Mouse (Mus musculus) E14TG2a.4 (cell line): ENCODE data around the gene Phf20.

Experiments used
- CTCF ChIP-seq: conservative IDR thresholded peaks from 2 replicates; pipeline ENCODE4 v1.5.1; 2014; ENCODE audit warnings: low read length
- NANOG ChIP-seq: IDR thresholded peaks from 2 replicates; pipeline ENCODE4 v1.6.1; 2014; ENCODE audit warnings: borderline replicate concordance, low read length, mixed read lengths
- POU5F1 ChIP-seq: IDR thresholded peaks from 2 replicates; pipeline ENCODE4 v1.6.1; 2014; ENCODE audit warnings: low read length, borderline replicate concordance

DNA sequence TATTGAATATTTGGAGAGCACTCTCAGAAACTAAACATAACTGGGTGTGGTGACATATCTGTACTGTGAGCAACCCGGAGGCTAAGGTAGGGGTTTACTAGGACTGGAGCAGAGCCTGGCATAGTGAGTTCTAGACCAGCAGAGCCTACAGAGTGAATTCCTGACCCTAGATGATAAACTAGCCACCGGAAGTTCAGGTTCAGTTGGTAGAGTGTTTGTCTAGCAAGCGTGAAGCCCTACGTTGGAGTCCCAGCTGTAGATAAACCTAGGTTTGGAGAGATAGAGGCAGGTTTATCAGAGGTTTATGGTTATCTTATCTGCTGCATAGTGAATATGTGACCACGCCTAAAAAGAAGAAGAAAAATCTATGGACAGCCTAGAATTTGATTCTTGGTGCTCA is 27.8 kb downstream of the Phf20 start:
- no peak for TF ChIP-seq CTCF
- no peak for TF ChIP-seq POU5F1
- TF ChIP-seq NANOG = no peak
